Mouse (Mus musculus) bone marrow macrophage, adult 2 months (primary cell): ENCODE data around the gene Palmd. TPM values are rescaled to one million over a fixed set of nuclear protein-coding genes. Genes with fewer than 3 reads are reported as not detected.

ENCODE experiments used
- H3K27ac ChIP-seq: 2 replicates; pipeline ENCODE4 v1.5.1; 2012; ENCODE audit warnings: low read depth, low read length; ENCODE audit not compliant: insufficient read depth
- H3K4me1 ChIP-seq: 2 replicates; pipeline ENCODE4 v1.6.1; 2012; ENCODE audit warnings: low read length; ENCODE audit not compliant: control insufficient read depth, insufficient read depth
- H3K4me3 ChIP-seq: 2 replicates; pipeline ENCODE4 v1.5.1; 2012; ENCODE audit warnings: mild to moderate bottlenecking, low read length, moderate library complexity; ENCODE audit not compliant: insufficient read depth
- CTCF ChIP-seq: IDR thresholded peaks from 2 replicates; pipeline ENCODE4 v1.5.1; 2012; ENCODE audit warnings: low read depth, mild to moderate bottlenecking, low read length, moderate library complexity
- POLR2A ChIP-seq: IDR thresholded peaks from 2 replicates; pipeline ENCODE4 v1.6.1; 2012; ENCODE audit warnings: mild to moderate bottlenecking, low read depth, low read length, borderline replicate concordance
- polyA plus RNA-seq: library from polyadenylated mRNA; stranded (reverse); fragments of >200 nt; gene quantifications from 2 replicates; pipeline ENCODE4 v1.2.4, GENCODE M21; 2012; ENCODE audit not compliant: missing spikeins, insufficient read depth, insufficient read length

The Palmd gene
- polyA plus RNA-seq, 1 experiment = not detected

DNA sequence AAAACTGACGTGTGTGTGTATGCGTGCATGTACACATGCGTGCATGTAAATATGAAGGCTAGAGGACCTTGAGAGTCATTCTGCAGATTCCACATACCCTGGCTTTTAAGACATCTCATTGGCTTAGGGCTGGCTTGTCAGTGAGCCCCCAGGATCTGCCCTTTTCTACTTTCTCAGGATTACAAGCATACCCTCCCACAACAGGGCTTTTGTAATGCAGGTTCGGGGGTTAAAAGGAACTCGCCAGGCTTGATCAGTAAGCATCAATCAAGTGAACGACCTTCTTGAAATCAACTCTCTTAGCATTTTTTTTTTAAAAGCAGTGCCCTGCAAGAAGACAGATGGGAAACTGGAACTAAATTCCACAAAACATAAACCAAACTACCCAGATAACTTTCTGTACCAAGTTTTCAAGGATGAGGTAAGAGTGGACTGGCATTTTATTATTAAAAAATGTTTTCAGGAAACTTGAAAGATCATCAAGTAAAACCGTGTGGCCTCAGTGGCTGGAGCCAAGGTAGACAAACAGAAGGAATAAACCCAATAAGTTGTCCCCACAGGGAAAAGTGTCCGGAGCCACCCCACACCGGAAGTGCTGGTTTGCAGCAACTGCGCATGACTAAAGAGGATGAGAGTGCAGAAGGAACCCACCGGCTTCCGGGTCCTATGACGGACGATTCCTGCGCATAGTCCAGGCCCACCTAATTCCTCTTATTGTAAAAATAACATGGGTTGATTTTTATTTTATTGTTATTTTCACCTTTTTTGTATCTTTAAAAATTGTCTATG, 7.2 kb downstream of the Palmd start:
- Histone ChIP-seq H3K4me3 (no peak overlapping the region), H3K27ac (no peak overlapping the region), H3K4me1 (no peaks in the 10 kb centered on the region)
- no peak for TF ChIP-seq CTCF
- no peak for TF ChIP-seq POLR2A

DNA sequence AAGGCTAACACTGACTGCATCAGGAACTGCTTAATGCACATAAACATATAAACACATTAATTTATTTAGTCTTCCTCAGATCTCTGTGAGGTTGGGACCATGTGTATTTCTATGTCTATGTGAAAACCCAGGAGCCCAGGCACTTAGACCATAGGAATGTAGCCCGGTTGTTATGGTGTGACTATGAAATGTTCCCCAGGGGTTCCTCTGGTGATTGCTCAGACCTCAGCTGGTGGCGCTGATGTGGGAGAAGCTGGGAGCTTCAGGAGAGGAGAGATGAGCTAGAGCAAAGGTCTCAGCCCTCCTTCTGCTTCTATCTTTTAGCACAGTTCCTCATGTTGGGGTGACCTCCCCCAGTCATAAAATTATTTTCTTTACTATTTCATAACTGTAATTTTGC, 8.4 kb downstream of the Palmd start:
- H3K4me3 ChIP-seq = no peak overlapping the region
- no peak for TF ChIP-seq POLR2A
- TF ChIP-seq CTCF = no peak
- no peak overlapping the region for H3K27ac ChIP-seq
- no peaks in the 10 kb centered on the region for H3K4me1 ChIP-seq

DNA sequence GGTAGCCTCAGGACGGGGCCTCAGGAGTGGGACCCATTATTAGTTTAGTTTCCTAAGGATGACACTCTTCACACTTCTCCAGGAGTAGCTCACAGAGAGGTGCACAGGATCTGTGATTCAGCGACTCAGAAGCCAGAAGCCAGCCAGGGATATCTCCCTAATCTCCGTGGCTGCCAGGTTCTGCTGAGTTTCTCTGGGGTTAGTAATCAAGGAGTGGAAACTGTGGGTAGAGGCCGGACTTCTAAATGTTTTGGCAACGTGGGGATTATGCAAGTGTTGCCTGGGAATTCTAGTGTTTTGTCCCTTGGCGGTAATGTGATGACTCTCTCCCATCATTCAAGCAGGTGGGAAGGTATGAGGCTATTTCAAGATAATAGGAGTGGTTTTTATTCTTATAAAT, 13.7 kb downstream of the Palmd start:
- Histone ChIP-seq H3K4me3 (no peak overlapping the region), H3K4me1 (no peaks in the 10 kb centered on the region), H3K27ac (no peak overlapping the region)
- TF ChIP-seq POLR2A (no peak), CTCF (no peak)

DNA sequence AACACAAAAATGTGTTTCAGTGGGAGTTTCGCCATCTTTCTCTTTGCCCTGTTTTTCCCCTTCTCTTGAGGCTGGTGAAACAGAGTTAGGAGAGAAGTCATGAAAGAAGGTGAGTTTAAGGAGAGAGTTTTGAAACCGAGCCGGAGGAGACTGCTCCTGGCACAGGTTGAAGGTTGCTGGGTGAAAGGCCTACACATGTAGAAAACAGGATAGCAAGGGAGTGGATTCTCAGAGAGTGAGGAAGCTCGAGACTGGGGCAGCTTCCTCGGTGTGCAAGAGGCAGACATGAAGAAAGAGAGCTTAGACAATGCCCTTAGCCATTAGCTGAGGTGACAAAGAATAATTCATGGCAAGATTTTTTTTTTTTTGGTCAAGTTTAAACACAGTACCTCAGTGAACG, 15.4 kb downstream of the Palmd start:
- H3K27ac ChIP-seq = no peak overlapping the region
- no peak for TF ChIP-seq POLR2A
- no peak for TF ChIP-seq CTCF
- no peak overlapping the region for H3K4me3 ChIP-seq
- no peaks in the 10 kb centered on the region for H3K4me1 ChIP-seq

DNA sequence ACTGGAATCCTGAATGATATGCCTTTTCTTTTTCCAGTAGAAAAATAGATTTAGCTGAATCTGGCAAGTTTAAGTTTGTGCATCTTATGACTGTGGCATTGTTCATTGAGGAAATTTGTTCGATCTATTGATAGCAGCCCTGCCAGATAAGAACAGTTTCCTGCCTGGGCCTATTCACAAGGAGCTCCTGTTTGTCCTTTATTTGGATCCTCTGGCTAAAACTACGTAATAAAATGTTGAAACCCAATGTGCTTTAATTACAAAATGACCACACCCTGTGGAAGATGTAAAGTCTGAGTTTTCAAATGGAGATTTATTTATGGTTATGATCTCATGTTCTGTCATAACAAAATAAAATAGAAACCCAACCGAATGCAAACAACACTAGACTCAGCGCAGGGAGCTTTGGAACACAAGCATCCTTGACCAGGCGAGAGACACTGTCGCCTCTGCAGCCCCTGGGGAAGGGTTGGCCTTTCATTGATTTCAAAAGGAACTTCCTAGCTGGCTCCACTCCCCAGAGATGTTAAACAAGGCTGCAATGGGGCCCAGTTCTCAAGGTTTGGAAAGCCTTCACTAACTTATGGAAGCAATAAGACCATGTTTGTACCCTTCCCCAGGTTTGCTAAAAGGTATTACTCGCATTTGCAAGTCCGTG, 16.4 kb downstream of the Palmd start:
- TF ChIP-seq CTCF (no peak), POLR2A (no peak)
- H3K4me3 ChIP-seq = no peak overlapping the region
- no peak overlapping the region for H3K27ac ChIP-seq
- H3K4me1 ChIP-seq = no peaks in the 10 kb centered on the region

DNA sequence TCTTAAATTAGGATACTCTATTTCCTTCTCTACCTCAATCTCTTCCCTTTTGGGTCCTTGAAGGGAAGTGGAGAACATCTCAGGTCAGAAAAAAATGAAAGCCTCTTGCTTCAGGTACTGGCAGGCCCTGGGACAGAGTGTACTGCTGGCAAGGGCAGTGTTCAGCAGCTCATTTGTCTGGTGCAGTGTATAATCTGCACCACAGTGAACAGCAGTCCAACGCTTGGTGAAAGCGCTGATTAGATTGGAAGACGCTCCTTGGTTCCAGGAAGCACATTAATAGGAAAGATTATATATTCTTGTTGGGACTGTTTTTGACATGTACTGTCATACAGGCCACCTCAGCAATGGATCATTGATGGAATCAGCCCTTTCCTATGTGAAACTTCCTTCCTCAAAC, 17.3 kb downstream of the Palmd start:
- no peak for TF ChIP-seq POLR2A
- no peak for TF ChIP-seq CTCF
- Histone ChIP-seq H3K4me3 (no peak overlapping the region), H3K27ac (no peak overlapping the region), H3K4me1 (no peaks in the 10 kb centered on the region)

DNA sequence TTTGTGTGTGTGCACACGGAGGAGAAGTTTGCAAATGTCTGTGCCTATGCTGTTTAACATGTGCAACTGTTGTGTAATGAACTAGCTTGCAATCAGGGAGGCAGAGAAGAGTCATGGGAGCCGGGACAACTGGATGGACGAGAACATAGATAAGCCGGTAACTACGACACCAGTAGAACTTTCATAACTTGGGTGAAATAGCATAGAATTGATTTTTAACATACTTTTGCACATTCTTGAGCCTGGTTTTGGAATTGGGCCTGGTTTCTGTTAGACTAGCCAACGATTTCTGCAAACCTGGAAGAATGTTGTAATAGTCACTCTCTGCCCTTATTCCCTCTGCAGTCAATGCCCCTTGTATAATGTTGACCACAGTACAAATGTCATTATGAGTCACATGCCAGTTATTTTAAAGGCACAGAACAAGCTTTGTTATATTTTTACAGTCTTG, 18.1 kb downstream of the Palmd start:
- no peak overlapping the region for H3K4me3 ChIP-seq
- no peak overlapping the region for H3K27ac ChIP-seq
- TF ChIP-seq POLR2A (no peak), CTCF (no peak)
- H3K4me1 ChIP-seq = no peaks in the 10 kb centered on the region

DNA sequence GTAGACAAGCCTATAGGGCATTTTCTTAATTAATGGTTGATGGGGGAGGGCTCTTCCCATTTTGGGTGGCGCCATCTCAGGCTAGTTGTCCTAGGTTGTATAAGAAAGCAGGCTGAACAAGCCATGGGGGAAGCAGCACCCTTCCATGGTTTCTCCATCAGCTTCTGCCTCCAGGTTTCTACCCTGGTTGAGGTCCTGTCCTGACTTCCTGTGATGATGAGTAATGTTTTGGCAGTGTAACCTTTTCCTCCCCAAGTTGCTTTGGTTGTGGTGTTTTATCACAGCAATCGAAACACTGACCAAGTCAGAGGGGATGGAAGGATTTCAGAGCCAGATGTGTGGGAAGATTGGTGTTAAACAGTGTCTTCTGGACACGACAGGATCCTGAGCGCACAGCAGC, 22.3 kb downstream of the Palmd start:
- no peak overlapping the region for H3K4me3 ChIP-seq
- TF ChIP-seq POLR2A = no peak
- TF ChIP-seq CTCF = no peak
- H3K27ac ChIP-seq = no peak overlapping the region
- H3K4me1 ChIP-seq = no peaks in the 10 kb centered on the region

DNA sequence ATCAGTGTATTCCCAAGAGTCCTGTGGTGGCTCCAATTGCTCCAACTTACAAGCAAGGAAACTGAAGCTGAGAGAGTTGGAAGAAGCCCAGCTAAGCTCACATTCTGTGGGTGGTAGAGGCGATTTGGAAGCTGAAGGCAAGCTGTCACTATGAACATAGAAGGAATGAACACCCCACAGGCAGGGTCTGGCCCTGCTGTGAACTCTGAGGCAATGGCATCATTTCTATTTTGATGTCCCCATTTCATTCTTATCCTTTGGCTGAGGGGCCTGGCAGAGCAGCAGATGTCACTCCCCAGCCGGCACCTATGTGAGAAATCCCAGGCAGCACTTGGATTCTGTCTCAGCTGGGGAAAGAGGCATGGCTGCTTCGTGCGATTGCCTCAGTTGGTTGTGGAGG, 25.4 kb downstream of the Palmd start:
- H3K4me3 ChIP-seq = no peak overlapping the region
- TF ChIP-seq CTCF (no peak), POLR2A (no peak)
- no peak overlapping the region for H3K27ac ChIP-seq
- H3K4me1 ChIP-seq = no peaks in the 10 kb centered on the region

DNA sequence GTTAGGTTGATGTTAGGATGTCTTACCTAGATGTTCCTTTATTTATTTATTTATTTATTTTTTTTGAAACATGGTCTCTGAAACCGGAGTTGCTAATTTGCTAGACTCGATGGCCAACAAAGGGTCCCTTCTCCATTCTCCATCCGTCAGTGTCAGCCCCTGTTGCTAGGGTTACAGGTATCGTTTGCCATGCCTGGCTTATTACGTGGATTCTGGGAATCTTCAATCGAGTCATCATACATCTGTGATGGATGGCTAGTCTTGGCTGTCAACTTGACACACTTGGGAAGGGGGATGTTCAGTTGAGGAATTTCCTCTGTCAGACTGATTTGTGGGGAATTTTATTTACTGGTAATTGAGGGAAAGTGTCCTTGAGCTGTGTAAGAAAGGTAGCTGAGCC, 26.0 kb downstream of the Palmd start:
- Histone ChIP-seq H3K4me3 (no peak overlapping the region), H3K27ac (no peak overlapping the region), H3K4me1 (no peaks in the 10 kb centered on the region)
- TF ChIP-seq POLR2A (no peak), CTCF (no peak)

DNA sequence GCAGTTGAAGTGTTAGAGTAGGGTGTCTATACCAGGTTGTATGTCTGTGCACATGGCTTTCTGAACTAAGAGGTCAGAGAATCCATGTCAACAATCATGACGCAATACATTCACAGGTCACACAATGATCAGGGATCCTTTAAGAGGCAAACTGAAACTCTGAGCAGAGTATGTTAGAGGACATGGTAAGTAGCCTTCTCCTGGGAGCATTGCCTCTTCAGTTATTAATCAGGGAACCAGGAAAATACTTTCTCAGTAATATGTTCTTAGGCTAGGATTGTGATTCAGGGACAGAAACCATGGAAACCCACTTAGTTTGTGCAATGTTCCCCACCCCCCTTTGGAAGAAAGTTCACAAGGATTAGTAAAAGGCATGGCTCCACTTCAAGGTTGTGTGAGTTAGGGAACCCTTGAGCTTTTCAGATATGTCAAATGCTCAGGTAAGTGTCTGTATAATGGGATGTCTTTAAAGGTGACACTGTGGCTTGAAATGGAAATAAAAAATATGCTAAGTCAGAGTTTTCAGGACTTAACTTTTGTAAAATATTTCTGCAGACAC, 27.1 kb downstream of the Palmd start:
- Histone ChIP-seq H3K27ac (no peak overlapping the region), H3K4me3 (no peak overlapping the region), H3K4me1 (no peaks in the 10 kb centered on the region)
- TF ChIP-seq POLR2A = no peak
- TF ChIP-seq CTCF = no peak
